Mouse (Mus musculus) spleen, postnatal 4 days (tissue): ENCODE measurements at regions not wholly inside any gene's neighbourhood (a gene's known extent, or its start where the extent isn't known, plus 50 kb on each side); places are given as distances from the start of the nearest gene placed in this dataset.

Source experiments
- DNase-seq, 2 experiments: peaks; one replicate each; pipeline ENCODE4 v3.0.0; 2022; ENCODE audit warnings: low spot score in 2 of 2

- DNase-seq, result no peak
These were observed 751.4 kb downstream of the Hace1 start for GRCm38 (mm10) chr10:46329052-46329451.

- no peak for DNase-seq
These were observed 754.1 kb downstream of the Hace1 start for GRCm38 (mm10) chr10:46331599-46332283.

DNA sequence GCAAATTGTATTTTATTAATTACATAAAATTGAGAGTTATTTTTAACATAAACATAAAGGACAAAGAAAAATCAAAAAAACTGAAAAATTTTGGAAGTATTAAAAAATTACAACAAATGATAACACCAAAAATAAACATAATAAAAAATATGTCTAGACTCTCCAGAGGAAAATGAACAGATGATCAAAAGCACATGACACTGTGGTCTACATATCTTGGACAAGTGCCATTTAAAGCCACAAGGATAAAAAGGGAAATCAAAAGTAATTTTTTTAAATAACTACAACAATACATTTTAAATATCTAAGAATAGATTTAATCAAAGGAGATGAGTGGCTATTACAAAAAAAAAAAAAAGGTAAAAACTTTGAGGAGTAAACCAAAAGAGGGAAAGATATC, 755.6 kb downstream of the Hace1 start:
- no peak for DNase-seq

GRCm38 (mm10) chr10:46345315-46345714, 767.7 kb downstream of the Hace1 start:
- DNase-seq, result no peak

DNA sequence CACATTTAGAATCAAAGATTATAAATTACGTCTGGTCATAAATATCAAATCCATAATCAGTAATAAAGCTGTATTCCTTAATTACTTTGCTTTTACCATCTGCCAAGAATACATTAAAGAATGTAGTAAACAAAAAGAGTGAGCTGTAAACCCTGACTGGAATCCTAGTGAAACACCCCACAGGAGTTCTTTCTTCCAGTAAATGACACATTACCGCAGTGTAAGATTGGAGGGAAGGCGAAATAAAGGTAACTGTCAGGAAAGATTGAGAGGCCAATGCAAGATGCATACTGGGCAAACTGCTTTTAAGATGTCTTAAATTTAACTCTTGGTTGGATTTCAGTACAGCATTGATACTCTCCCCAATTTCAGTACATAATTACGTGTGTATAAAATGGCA, 772.0 kb downstream of the Hace1 start:
- no peak for DNase-seq

- no peak for DNase-seq
These were observed 772.6 kb downstream of the Hace1 start for GRCm38 (mm10) chr10:46350196-46350595.

DNA sequence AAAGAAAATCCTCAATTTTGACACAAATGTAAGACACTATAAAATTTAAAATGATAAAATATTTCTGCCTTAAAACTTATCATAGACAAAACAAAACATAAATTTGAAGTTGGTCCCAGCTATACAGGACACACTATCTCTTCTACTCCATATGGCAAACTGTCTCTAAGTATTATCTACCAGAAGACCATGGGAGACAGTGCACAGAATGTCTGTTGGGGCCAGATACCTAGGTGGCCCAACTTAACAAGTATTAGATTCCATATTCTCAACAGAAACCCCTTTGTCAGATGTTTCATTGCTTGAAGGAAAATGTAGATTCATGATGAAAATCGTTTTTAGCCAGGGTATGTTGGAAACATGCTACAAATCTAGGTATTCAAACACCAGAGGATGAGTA, 779.1 kb downstream of the Hace1 start:
- no peak for DNase-seq

DNA sequence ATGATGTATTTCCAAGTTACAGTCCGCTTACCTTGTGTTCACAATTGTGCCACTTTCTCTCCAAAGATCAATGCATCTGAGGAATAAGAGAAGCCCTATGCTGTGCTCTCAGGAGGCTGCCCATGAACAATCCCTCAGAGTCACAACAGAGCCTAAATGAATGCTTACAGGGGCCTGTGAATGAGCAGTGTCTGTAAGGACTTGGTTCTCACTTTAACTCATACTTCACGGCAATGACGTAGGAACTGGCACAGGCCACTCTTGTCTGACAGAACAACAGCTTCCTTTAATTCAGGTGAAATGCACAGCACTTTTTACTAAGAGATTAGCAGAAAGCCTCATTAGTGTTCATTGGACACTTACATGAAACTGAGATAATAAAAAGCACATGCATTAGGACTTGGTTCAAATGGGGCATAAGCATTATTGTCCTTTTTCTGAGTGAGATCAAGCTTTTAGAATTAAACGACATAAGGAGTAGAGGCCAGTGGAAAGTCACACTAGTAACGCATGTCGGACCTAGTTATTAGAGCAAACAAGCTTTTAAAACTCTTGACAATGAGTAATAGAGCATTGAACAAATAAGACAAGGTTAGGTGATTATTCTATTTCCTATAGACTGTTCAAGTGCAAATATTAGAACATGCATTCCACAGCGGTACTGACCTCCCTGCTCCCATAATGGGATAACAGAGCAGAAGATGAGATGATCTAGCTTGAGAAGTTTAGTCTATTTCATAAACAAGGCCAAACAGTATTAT, 796.3 kb downstream of the Hace1 start:
- no peak for DNase-seq

DNA sequence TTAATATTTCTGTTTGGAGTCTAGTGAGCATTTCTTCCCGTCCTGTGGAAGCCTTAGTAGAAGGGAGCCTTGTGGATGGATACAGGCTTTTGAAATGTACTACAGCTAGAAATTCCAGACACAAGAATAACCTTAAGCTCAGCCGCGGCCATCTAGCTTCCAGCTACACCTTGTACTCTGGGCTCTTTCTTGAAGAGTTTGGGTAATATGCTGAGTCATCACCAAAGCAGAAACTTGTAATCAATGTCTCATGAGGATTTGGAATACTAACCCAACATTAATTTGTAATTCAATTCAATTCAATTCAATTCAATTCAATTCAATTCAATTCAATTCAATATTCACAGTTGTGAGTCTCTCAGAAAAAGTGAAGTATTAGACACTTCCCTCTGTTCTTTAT, 797.0 kb downstream of the Hace1 start:
- DNase-seq, result no peak

DNA sequence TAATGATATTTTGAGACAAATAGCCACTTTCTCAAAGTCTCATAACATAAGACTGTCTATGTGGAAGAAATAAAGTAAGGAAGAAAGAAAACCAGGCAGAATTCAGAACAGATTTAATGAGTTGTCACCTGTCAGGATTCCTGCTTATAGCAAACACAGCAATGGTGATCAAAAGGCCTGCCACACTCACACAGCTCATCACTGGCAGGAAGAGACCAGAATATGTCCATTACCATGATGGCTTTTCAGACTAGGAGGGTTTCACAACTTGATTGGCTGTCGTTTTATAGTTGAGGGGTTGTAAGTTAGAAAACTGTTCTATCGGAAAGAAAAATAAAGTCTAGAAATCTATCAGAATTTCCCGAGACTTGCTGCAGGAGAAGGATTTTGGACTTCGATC, 819.5 kb downstream of the Hace1 start:
- DNase-seq, result no peak

- DNase-seq, result no peak
These were observed 826.3 kb downstream of the Hace1 start for GRCm38 (mm10) chr10:46403883-46404282.
